Mouse (Mus musculus) right cerebral cortex, adult 18-20 months (tissue): ENCODE measurements at regions not wholly inside any gene's neighbourhood (a gene's known extent, or its start where the extent isn't known, plus 50 kb on each side); places are given as distances from the start of the nearest gene placed in this dataset.

Experiments
- DNase-seq: peaks from one replicate; pipeline ENCODE4 v3.0.0; 2022; ENCODE audit warnings: mixed read lengths

GRCm38 (mm10) chr6:31202594-31202993 lies 195.9 kb upstream of the Mkln1 start:
- DNase-seq = no peak

- DNase-seq = no peak
Observed at GRCm38 (mm10) chr6:31204434-31204833, 194.1 kb upstream of the Mkln1 start.

GRCm38 (mm10) chr6:31204839-31205238 lies 193.7 kb upstream of the Mkln1 start:
- DNase-seq = no peak

- no peak for DNase-seq
Observed at GRCm38 (mm10) chr6:31206106-31206505, 192.4 kb upstream of the Mkln1 start.

GRCm38 (mm10) chr6:31207231-31207630 lies 191.3 kb upstream of the Mkln1 start:
- no peak for DNase-seq

GRCm38 (mm10) chr6:31208224-31208623 lies 190.3 kb upstream of the Mkln1 start:
- no peak for DNase-seq

- no peak for DNase-seq
Observed at GRCm38 (mm10) chr6:31209411-31210139, 189.0 kb upstream of the Mkln1 start.

GRCm38 (mm10) chr6:31210209-31210714 lies 188.3 kb upstream of the Mkln1 start:
- DNase-seq = no peak

GRCm38 (mm10) chr6:31211091-31211490 lies 187.4 kb upstream of the Mkln1 start:
- no peak for DNase-seq

- no peak for DNase-seq
Observed at GRCm38 (mm10) chr6:31211616-31212015, 186.9 kb upstream of the Mkln1 start.

GRCm38 (mm10) chr6:31212080-31212479 lies 186.5 kb upstream of the Mkln1 start:
- no peak for DNase-seq

GRCm38 (mm10) chr6:31212694-31213093 lies 185.8 kb upstream of the Mkln1 start:
- DNase-seq = no peak

GRCm38 (mm10) chr6:31213161-31213560 lies 185.4 kb upstream of the Mkln1 start:
- no peak for DNase-seq

GRCm38 (mm10) chr6:31215661-31216060 lies 182.9 kb upstream of the Mkln1 start:
- no peak for DNase-seq

- DNase-seq = peak; percentile 96
Observed at GRCm38 (mm10) chr6:31216206-31217059, 182.1 kb upstream of the Mkln1 start.

GRCm38 (mm10) chr6:31217060-31217541 lies 181.4 kb upstream of the Mkln1 start:
- DNase-seq = peak; percentile 73

- DNase-seq = peak; percentile 57
Observed at GRCm38 (mm10) chr6:31217641-31218138, 180.8 kb upstream of the Mkln1 start.

GRCm38 (mm10) chr6:31218139-31218750 lies 180.3 kb upstream of the Mkln1 start:
- DNase-seq = peak; percentile 86

- DNase-seq = no peak
Observed at GRCm38 (mm10) chr6:31218880-31219279, 179.7 kb upstream of the Mkln1 start.

GRCm38 (mm10) chr6:31219736-31220135 lies 178.8 kb upstream of the Mkln1 start:
- DNase-seq = no peak

GRCm38 (mm10) chr6:31220184-31220931 lies 178.2 kb upstream of the Mkln1 start:
- DNase-seq = peak; percentile 87

- DNase-seq = peak; percentile 43
Observed at GRCm38 (mm10) chr6:31221490-31221889, 177.0 kb upstream of the Mkln1 start.
